Mouse (Mus musculus): ENCODE measurements around the gene Ncapd3.

DNA sequence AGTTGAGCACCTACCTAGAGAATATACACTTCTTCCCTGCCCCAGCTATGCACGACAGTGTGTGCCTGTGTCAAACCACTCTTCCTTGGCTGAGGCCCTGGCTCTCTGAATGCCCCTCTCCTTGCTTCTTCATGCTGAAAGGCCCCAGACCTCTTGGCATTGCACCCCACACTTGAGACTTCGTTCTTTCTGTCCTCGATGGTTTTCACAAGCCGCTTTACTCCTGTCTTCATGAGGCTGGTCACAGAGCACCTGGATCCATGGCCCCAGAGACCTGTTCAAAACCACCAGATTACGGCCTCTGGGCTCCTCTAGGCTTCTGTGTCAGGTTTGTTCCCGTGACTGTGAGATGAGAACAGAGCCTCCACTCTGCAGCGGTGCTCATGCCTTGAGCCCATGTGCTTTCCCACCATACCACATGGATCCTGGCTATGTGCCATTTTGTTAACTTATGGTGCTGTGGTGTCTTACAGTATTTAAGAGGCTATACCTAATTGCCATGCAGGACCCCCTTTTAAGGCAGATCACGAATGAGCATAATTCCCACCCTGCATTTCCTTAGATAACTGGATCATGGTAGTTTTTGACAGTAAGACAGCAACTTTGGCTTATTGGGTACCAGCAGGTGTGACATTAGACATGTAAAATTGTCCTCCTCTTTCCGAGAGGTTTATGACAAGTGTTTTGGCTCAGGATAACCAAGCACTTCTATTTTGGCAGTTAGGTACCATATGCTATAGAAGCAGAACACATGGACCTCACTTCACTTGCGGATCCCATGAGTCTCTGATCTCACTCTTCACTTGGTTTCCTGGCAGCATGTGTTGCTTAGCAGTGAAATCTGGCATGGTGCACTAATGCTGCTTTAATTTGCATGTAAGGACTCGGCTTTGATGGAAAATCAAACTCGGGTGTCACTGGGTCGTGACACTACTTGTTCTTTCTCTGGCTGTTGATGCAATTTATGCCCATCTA, 61.1 kb downstream of the Ncapd3 start:
- TF ChIP-seq GATA1 (IDR thresholded peaks at IDR 0.05; ENCODE audit: borderline replicate concordance, low read length) (no peak), CTCF (IDR thresholded peaks at IDR 0.05; ENCODE audit: low read depth, low read length) (no peak)

Measured in G1E (cell line).